Mouse (Mus musculus): ENCODE data around the gene Hectd1. TPM values are rescaled to one million over a fixed set of nuclear protein-coding genes. Genes with fewer than 3 reads are reported as not detected.

The Hectd1 gene
- total and polyA plus RNA-seq, 2 experiments from 2014 or later, result 28.0 to 67.1 TPM

DNA sequence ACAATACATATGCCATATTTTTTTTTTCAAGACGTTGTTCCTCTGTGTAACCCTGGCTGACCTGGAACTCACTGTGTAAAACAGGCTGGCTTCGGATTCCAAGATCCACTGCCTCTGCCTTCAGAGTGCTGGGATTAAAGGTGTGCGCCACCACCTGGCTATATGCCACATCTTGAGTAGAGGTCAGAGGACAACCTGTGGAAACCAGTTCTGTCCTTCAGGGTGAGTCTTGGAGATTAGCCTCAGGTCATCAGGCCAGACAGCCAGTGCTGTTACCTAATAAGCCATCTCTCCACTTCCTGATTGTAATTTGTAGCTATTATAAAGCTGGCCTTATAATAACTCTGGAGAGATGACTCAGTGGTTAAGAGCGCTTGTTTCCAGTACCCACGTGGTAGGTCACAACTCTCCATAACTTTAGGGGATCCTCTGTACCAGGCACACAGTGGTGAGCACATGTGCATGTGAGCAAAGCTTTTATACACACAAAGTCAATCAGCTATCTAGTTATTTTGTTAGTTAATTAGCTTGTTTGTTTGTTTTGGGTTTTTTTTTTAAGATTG, 122.6 kb downstream of the Hectd1 start:
- no peaks in the 10 kb centered on the region for H3K36me3 ChIP-seq (ENCODE audit: insufficient read depth, low read length)
- DNase-seq (ENCODE audit: low spot score), result no peak
- H3K4me1 ChIP-seq (ENCODE audit: insufficient read depth, low read length), result no peaks in the 10 kb centered on the region
- no peaks in the 10 kb centered on the region for H3K9me3 ChIP-seq (ENCODE audit: low read length)
- H3K27me3 ChIP-seq (ENCODE audit: insufficient read depth, low read length), result no peaks in the 10 kb centered on the region
- no peak for ATAC-seq
- WGBS, result 91% methylated on average over 5 of the region's 5 CpGs
- H3K27ac ChIP-seq, result no peak overlapping the region
- no peak overlapping the region for H3K4me2 ChIP-seq (ENCODE audit: low read depth, low read length)
- TF ChIP-seq CTCF (IDR thresholded peaks at IDR 0.05; ENCODE audit: low read depth), result no peak
- no peak overlapping the region for H3K4me3 ChIP-seq (ENCODE audit: low read length)
- no peak overlapping the region for H3K9ac ChIP-seq (replicated peaks; ENCODE audit: low read length)

DNA sequence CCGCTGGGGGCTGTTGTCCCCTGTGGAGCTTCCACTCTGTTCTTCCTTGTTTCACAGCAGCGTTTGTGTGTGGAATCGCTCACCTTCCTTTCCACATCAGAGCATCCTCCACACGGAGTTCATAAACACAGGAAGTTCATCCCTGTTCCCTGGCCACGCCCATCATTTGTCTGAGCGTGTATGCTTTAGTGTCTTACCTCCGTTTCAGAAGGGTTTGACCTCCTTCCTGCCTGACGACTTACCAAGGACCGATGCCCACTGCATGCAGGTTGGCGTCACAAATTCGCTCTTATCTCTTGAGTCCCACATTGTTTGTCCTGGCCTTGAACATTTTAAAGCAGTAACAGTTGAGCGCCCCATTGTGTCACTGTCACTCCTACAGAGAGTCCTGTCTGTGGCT, 123.6 kb downstream of the Hectd1 start:
- no peaks in the 10 kb centered on the region for H3K36me3 ChIP-seq (ENCODE audit: insufficient read depth, low read length)

GRCm38 (mm10) chr12:51704572-51704971, 124.8 kb downstream of the Hectd1 start:
- no peak overlapping the region for H3K4me2 ChIP-seq (ENCODE audit: low read depth, low read length)
- no peak overlapping the region for H3K9ac ChIP-seq (replicated peaks; ENCODE audit: low read length)
- H3K27me3 ChIP-seq (ENCODE audit: insufficient read depth, low read length), result no peaks in the 10 kb centered on the region
- H3K9me3 ChIP-seq (ENCODE audit: low read length), result no peaks in the 10 kb centered on the region
- H3K27ac ChIP-seq, result no peak overlapping the region
- H3K4me1 ChIP-seq (ENCODE audit: insufficient read depth, low read length), result no peaks in the 10 kb centered on the region
- no peaks in the 10 kb centered on the region for H3K36me3 ChIP-seq (ENCODE audit: insufficient read depth, low read length)
- no peak for ATAC-seq
- H3K4me3 ChIP-seq (ENCODE audit: low read length), result no peak overlapping the region
- 71% methylated on average over 7 of the region's 7 CpGs for WGBS
- DNase-seq (ENCODE audit: low spot score), result no peak
- TF ChIP-seq CTCF (IDR thresholded peaks at IDR 0.05; ENCODE audit: low read depth), result no peak

More for the DNA sequence above, 123.6 kb downstream of the Hectd1 start:
- H3K9ac ChIP-seq (replicated peaks; ENCODE audit: low read length), result no peak overlapping the region
- H3K4me3 ChIP-seq (ENCODE audit: low read length), result no peak overlapping the region
- ATAC-seq (no peak), DNase-seq (ENCODE audit: low spot score) (no peak)
- H3K27me3 ChIP-seq (ENCODE audit: insufficient read depth, low read length), result no peaks in the 10 kb centered on the region
- 78% methylated on average over 12 of the region's 12 CpGs for WGBS
- no peak overlapping the region for H3K4me2 ChIP-seq (ENCODE audit: low read depth, low read length)
- H3K9me3 ChIP-seq (ENCODE audit: low read length), result no peaks in the 10 kb centered on the region
- H3K4me1 ChIP-seq (ENCODE audit: insufficient read depth, low read length), result no peaks in the 10 kb centered on the region
- H3K27ac ChIP-seq, result no peak overlapping the region
- TF ChIP-seq CTCF (IDR thresholded peaks at IDR 0.05; ENCODE audit: low read depth), result no peak

- no peak for DNase-seq (ENCODE audit: low spot score)
Observed at GRCm38 (mm10) chr12:51703859-51704258, 125.5 kb downstream of the Hectd1 start.

GRCm38 (mm10) chr12:51701723-51702122, 127.6 kb downstream of the Hectd1 start:
- Histone ChIP-seq H3K27ac (no peak overlapping the region), H3K4me1 (ENCODE audit: insufficient read depth, low read length) (no peaks in the 10 kb centered on the region), H3K9ac (replicated peaks; ENCODE audit: low read length) (no peak overlapping the region), H3K9me3 (ENCODE audit: low read length) (no peaks in the 10 kb centered on the region), H3K4me3 (ENCODE audit: low read length) (no peak overlapping the region), H3K4me2 (ENCODE audit: low read depth, low read length) (no peak overlapping the region), H3K27me3 (ENCODE audit: insufficient read depth, low read length) (no peaks in the 10 kb centered on the region), H3K36me3 (ENCODE audit: insufficient read depth, low read length) (no peaks in the 10 kb centered on the region)
- DNase-seq (ENCODE audit: low spot score) (no peak), ATAC-seq (no peak)
- no peak for TF ChIP-seq CTCF (IDR thresholded peaks at IDR 0.05; ENCODE audit: low read depth)

More at GRCm38 (mm10) chr12:51703859-51704258, 125.5 kb downstream of the Hectd1 start:
- Histone ChIP-seq H3K4me3 (ENCODE audit: low read length) (no peak overlapping the region), H3K36me3 (ENCODE audit: insufficient read depth, low read length) (no peaks in the 10 kb centered on the region), H3K9ac (replicated peaks; ENCODE audit: low read length) (no peak overlapping the region), H3K4me1 (ENCODE audit: insufficient read depth, low read length) (no peaks in the 10 kb centered on the region), H3K27ac (no peak overlapping the region), H3K4me2 (ENCODE audit: low read depth, low read length) (no peak overlapping the region), H3K9me3 (ENCODE audit: low read length) (no peaks in the 10 kb centered on the region), H3K27me3 (ENCODE audit: insufficient read depth, low read length) (no peaks in the 10 kb centered on the region)
- WGBS, result 35% methylated on average over 1 of the region's 1 CpGs
- ATAC-seq, result no peak
- no peak for TF ChIP-seq CTCF (IDR thresholded peaks at IDR 0.05; ENCODE audit: low read depth)

- Histone ChIP-seq H3K27me3 (ENCODE audit: insufficient read depth, low read length) (no peaks in the 10 kb centered on the region), H3K36me3 (ENCODE audit: insufficient read depth, low read length) (no peaks in the 10 kb centered on the region), H3K9ac (replicated peaks; ENCODE audit: low read length) (no peak overlapping the region), H3K9me3 (ENCODE audit: low read length) (no peaks in the 10 kb centered on the region), H3K27ac (no peak overlapping the region), H3K4me3 (ENCODE audit: low read length) (no peak overlapping the region), H3K4me2 (ENCODE audit: low read depth, low read length) (no peak overlapping the region), H3K4me1 (ENCODE audit: insufficient read depth, low read length) (no peaks in the 10 kb centered on the region)
- no peak for TF ChIP-seq CTCF (IDR thresholded peaks at IDR 0.05; ENCODE audit: low read depth)
- DNase-seq (ENCODE audit: low spot score), result no peak
- WGBS, result 60% methylated on average over 8 of the region's 8 CpGs
- ATAC-seq, result no peak
Observed at GRCm38 (mm10) chr12:51699623-51700393, 129.5 kb downstream of the Hectd1 start.

DNA sequence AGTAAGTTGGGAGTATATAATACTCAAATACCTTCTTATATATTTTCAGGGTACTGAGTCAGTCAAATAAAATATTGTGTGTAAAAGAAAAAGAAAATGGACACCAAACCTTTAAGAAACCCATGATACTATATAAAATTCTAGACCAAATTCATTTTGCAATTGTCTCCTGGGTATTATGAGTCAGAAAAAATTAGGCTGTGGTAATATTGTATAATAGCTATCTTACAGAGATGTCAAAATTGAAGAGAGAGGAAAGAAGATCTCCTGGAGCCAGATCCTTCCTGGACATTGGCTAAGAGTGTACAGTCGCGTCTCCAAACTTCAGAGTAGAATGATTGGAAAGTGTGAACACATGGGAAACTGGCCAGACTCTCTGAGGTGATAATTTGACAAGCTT, 133.2 kb downstream of the Hectd1 start:
- Histone ChIP-seq H3K4me1 (ENCODE audit: insufficient read depth, low read length) (0 out of 2 replicates have a peak, but pooled peaks cover 6% of the 10 kb centered on the region), H3K36me3 (ENCODE audit: insufficient read depth, low read length) (no peaks in the 10 kb centered on the region), H3K27ac (no peak overlapping the region), H3K4me2 (ENCODE audit: low read depth, low read length) (no peak overlapping the region), H3K9me3 (ENCODE audit: low read length) (no peaks in the 10 kb centered on the region), H3K9ac (replicated peaks; ENCODE audit: low read length) (no peak overlapping the region), H3K27me3 (ENCODE audit: insufficient read depth, low read length) (no peaks in the 10 kb centered on the region), H3K4me3 (ENCODE audit: low read length) (no peak overlapping the region)
- TF ChIP-seq CTCF (IDR thresholded peaks at IDR 0.05; ENCODE audit: low read depth), result no peak
- ATAC-seq, result no peak
- no peak for DNase-seq (ENCODE audit: low spot score)
- WGBS, result 73% methylated on average over 2 of the region's 2 CpGs
